Mouse (Mus musculus): ENCODE data around the gene Stil. TPM values are rescaled to one million over a fixed set of nuclear protein-coding genes. Genes with fewer than 3 reads are reported as not detected.
A peak's percentile ranks its signal among the peaks of the same experiment; 100 is the strongest.

Gene Stil
- total RNA-seq, 2 experiments from 2014 or later: 0.23 to 0.32 TPM

GRCm38 (mm10) chr4:115047750-115048149 is 47.8 kb downstream of the Stil start:
- peak in 1 of 2 experiments; percentile 62 for DNase-seq (ENCODE audit: extremely low spot score in 1 of 2, low spot score in 1 of 2)

- no peak for DNase-seq (ENCODE audit: extremely low spot score in 1 of 2, low spot score in 1 of 2)
Measured at GRCm38 (mm10) chr4:115048190-115048589, 48.2 kb downstream of the Stil start.

DNA sequence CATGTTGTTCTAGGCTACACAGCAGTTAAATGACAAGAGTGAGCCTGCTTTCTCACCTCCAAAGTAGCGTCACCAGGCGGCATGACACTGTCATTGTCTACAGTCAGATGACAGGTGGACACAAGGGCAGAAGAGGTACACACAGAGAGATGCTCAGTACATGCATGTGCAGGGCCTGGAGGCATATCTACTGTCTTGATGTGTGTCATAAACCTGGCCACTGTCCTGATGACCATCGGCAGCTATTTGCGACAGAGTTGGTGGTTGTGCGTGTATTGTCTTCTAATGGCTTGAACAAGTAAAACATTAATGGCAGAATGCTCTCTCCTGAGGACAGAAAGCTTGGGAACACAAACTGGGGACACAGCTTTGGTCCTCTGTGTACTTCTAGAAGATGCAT is 51.3 kb downstream of the Stil start:
- no peak for DNase-seq (ENCODE audit: extremely low spot score in 1 of 2, low spot score in 1 of 2)

DNA sequence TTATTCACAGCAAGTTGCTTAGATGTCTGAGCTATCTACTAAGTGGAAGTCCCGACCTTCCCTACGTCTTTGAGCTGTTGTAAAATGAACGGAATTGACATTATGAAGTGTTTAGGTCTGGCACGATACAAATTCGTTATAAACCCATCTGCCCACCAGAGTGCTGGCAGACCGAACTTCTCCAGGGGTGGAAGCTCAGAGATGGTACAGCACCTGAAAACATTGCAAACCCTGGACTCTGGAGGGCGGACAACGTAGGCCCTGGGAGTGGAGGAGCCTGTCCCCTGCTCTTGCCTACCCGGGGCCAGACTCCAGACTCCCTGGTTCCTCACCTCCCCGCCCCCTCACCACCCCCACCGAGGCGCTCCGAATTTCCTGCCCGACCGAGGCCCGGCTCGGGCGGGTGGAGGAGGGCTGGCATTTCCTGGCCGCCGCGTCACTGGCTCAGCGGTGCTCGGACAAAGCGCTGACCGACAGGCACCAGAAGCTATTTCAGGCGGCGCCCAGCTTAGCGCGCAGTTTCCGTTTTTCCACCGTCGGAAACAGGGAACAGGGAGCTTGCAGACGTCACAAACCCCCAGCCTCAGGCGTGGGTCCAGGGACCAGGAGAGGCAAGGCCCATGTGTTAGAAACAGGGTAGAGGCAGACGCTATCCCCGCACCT is 52.5 kb downstream of the Stil start:
- no peak for DNase-seq (ENCODE audit: extremely low spot score in 1 of 2, low spot score in 1 of 2)

GRCm38 (mm10) chr4:115055044-115055443 is 55.1 kb downstream of the Stil start:
- DNase-seq (ENCODE audit: extremely low spot score in 1 of 2, low spot score in 1 of 2): no peak

- DNase-seq (ENCODE audit: extremely low spot score in 1 of 2, low spot score in 1 of 2): no peak
Measured at GRCm38 (mm10) chr4:115055691-115056090, 55.7 kb downstream of the Stil start.

DNA sequence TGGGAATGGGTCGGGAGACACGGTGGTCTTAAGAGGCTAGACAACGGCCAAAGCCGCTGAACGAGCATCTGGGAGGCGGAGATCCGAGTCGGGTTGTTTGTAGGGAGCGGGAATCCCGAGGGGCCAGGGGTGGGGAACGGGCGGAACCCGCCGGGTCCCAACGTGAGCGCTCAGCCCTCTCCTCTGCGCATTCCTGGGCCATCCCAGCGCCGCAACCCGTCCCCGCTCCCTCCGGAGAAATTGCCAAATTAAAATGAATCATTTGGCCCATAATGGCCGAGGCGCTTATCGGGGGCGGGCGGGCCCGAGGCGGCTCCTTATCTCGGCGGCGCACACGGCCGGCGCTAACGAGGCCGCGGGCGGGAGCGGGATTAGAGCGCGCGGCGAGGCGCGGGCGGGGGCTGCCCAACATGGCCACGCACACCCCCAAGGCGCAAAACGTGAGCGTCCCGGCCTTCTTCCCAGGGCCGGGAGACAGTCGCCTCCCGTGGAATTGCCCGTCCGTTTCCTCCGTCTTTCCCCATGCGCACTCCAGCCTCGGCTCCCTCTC is 56.5 kb downstream of the Stil start, which contains the start of gene Tal1:
TSS of gene Tal1 (plus strand) at position 56 of the 550 bp plus-strand sequence.
- DNase-seq (ENCODE audit: extremely low spot score in 1 of 2, low spot score in 1 of 2): no peak

DNA sequence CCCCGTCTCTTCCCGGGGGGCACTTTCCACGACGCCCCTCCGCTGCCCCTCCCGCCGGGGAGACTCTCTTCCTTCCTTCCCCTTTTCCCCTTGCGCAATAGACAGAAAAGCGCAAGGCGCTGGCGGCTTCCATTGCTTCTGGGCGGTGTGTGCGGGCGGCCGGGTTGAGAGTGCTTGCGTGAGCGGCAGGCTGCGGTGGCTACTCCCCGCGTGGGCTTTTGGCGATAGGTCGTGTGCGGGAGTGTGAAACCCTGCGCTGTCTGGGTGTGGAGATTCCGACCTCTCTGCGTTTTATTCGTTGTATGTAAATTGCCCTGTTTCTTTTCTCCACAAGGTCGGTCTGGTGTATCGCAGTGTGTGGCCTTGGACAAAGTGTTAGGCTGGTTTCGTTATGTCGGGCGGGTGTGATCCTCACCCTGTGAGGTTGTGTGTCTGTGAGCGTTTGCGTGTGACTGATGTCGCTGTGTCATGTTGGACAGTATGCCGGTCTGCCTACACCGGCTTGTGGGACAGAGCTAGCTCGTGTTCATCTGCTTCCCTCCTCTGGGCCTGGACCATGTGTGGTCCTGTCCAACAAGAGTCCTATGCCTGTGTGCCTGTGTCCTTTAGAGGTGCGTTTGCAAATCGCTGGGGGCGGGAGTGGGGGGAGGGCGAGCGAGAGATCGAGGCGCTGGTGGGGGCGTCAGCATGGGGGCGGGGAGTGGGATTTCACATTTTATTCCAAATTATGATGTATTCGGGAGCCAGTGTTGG is 57.1 kb downstream of the Stil start:
- DNase-seq (ENCODE audit: extremely low spot score in 1 of 2, low spot score in 1 of 2): peak in 1 of 2 experiments; percentile 47

DNA sequence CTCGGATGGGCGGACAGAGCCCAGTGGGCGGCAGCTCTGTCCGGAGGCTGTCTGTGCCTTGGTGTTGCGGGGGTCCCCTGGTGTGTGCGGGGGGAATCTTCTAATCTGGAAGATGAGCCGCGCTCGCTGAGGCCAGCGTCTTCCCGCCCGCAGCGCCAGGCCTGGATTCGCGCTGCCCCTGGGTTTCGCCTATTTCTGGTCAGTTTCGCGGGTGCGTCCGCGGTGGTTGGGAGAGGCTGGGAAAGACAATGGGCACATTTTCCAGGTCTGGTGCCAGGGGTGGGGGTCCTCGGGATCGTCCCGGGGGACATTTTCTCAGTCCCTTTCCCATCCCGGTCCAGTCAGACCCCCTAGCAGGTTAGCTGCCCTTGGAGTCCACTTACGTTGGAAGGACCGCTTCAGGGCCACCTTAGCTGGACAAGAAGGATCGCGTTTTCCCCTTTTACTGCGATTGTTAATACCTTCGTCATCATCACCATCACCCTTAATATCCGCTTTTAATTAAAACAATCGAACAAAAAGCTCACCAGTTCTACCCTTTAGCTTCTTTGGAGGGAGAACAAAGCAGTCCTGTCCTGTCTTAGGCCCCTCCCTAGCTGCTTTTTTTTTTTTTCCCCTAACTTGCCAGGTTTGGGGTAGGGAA is 57.8 kb downstream of the Stil start:
- no peak for DNase-seq (ENCODE audit: extremely low spot score in 1 of 2, low spot score in 1 of 2)

DNA sequence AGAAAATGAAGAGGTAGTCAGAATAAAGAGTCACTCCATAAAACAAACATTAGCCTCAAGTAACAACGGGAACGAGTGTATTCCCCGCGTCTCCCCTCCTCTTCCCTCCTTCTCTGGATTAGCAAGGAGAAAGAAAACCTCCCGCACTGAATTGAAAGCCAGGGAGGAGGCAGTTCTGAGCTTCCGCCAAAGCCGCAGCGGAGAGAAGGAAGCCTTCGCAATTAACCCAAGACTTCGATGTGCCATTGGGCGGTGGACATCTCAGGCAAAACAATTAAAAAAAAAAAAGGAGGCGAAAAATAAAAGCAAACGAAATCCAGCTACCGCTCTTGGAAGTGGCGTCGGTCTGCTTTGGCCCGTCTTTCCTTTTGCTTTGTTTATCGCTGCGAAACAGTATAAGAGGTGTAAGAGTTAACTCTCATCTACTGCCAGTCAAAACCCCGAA is 58.4 kb downstream of the Stil start:
- DNase-seq (ENCODE audit: extremely low spot score in 1 of 2, low spot score in 1 of 2): no peak

DNA sequence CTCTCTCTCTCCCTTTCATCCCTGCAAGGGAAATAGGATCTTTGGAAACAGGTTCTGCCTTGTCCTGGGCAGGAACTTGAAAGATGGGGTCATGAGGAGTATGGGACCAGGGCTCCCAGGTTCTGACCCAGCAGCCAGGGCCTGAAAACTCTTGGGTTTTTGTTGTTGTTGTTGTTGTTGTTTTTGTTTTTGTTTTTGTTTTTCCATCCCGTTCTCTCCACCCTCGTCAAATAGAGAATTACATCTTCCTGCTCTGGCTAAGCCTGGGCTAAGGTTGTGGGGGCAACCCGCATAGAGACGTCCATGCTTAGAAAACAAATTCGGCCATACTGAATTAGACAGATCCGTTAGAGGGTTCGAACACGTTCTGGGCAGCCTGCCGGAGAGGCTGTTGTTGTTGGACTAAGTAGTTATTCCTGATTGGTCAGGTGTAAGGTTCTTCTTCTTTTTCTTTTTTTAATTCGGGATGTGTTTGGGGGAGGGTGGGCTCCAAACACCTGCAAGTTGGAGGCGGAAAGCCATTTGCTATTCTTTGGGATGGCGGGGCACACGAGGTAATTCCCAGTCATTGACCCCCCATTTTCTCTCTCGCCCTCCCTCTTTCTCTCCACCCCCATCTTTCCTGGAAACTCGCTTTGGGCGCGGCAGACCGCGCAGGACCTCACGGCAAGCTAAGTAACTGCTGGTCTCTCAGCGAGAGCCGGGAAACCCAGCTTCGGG is 59.1 kb downstream of the Stil start:
- DNase-seq (ENCODE audit: extremely low spot score in 1 of 2, low spot score in 1 of 2): no peak

DNA sequence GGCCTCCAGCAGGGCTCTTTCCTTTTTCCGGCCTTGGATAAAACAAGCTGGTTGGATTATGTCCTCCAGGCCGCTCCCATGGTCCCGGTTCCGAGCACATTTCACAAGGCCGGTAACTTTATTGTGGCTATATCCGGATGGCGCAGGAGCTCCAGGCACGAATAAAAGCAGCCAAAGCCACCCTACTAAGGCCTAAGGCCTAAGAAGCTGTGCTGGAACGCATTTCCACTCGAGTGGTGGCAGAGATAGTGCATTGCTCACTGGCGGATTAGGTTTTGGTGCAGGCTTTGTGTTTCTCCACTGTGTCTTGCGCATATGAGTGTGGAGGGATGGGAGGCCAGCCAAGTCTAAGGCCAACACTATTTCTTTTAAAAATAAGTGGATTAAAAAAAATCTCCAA is 59.9 kb downstream of the Stil start:
- no peak for DNase-seq (ENCODE audit: extremely low spot score in 1 of 2, low spot score in 1 of 2)

GRCm38 (mm10) chr4:115060753-115061152 is 60.8 kb downstream of the Stil start:
- DNase-seq (ENCODE audit: extremely low spot score in 1 of 2, low spot score in 1 of 2): no peak

DNA sequence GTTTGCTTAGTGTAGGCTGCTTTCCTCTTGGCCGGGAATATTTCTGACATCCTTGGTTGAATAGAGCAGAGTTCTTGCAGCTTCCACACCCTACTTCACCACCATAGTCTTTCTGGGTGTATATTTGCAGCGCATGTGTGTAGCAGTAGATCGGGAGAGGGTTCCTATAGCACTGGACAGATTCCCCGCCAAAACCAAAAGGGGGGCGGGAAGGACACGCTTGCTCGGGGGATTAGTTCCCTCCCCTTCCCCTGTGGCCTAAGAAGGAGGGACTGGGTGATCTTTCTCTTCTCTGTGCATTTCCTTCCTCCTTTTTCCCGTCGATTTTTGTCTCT is 62.5 kb downstream of the Stil start:
- no peak for DNase-seq (ENCODE audit: extremely low spot score in 1 of 2, low spot score in 1 of 2)

DNA sequence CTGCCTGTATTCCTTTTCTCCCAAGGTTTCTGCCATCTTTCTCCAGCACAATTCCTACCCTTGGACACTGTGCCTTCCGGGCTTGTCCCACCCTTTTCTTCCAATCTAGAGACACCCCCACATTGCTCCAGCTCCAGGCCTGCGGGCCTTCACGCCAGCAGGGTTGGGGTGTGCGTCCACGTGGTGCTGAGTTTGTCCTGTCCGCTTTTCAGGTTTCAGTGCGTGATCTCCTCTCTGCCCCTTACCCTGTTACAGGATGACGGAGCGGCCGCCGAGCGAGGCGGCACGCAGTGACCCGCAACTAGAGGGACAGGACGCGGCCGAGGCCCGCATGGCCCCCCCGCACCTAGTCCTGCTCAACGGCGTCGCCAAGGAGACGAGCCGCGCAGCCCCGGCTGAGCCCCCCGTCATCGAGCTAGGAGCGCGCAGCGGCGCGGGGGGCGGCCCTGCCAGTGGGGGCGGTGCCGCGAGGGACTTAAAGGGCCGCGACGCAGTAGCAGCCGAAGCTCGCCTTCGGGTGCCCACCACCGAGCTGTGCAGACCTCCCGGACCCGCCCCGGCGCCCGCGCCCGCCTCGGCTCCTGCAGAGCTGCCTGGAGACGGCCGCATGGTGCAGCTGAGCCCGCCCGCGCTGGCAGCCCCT is 63.0 kb downstream of the Stil start:
- peak in 1 of 2 experiments; percentile 22 for DNase-seq (ENCODE audit: extremely low spot score in 1 of 2, low spot score in 1 of 2)

- DNase-seq (ENCODE audit: extremely low spot score in 1 of 2, low spot score in 1 of 2): no peak
Measured at GRCm38 (mm10) chr4:115063518-115064239, 63.7 kb downstream of the Stil start.

DNA sequence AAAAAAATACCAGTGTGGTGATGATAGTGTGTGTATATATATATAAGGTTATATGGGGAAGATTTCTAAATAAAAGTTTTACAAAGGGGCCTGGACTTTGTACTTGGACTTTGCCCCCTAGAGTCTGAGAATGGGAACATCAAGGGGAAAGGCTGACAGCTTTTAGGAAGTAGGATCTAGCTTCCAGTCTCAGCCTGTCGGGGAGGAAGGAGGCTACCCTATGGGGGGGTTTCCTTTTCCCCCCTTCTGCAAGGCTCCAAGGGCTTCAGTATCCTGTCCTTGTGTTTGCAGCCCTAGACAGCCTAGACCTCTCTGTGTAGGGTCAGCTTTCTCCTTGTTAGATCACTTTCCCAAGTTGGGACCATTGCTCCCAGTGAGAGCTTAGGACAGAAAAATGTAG is 71.7 kb downstream of the Stil start:
- no peak for DNase-seq (ENCODE audit: extremely low spot score in 1 of 2, low spot score in 1 of 2)

- DNase-seq (ENCODE audit: extremely low spot score in 1 of 2, low spot score in 1 of 2): no peak
Measured at GRCm38 (mm10) chr4:115074789-115075188, 74.8 kb downstream of the Stil start.

DNA sequence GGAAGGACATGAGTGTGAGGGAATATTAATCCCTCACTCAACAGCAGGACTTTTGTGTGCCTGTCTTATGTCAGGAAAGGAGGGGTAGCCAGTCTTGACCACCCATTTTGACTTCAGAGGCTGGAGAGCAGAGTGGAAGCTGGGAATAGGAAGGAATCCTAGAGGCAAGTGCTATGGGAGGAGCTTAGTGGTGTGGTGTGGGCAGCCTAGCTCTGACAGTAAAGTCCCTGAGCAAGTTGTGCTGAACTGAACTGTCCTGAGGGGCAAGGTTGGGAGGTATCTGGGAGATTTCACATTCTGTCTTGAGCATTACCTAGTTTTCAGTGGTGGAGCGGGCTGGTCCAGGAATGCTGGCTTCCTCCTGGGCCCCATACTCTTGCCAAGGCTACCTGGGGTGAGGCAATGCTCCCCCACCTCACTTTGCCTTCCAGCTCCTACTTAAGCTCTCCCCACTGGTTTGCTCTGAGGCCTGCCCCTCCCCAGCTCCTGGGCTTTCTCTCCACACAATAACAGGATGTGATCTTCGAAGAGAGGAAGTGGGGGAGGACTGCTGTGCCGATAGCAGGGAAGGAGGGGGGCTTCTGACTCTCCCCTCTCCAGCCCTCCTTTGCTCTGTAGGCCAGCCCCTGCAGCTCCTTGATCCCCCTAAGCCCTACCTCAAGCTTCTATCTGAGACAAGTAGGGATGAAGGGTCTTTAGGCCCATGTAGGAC is 75.4 kb downstream of the Stil start:
- DNase-seq (ENCODE audit: extremely low spot score in 1 of 2, low spot score in 1 of 2): no peak

All from layer of hippocampus, postnatal 25 days (tissue).